Mouse (Mus musculus) gastrocnemius, adult 2 months (tissue): ENCODE measurements around the gene Iffo2. TPM values are rescaled to one million over a fixed set of nuclear protein-coding genes. Genes with fewer than 3 reads are reported as not detected.
A peak's percentile ranks its signal among the peaks of the same experiment; 100 is the strongest.

Experiments
- DNase-seq: peaks from one replicate; pipeline ENCODE4 v3.0.0; 2022
- H3K27ac ChIP-seq: fragments of 200-600 bp; 2 replicates; pipeline ENCODE4 v1.8.1; 2022; ENCODE audit warnings: mild to moderate bottlenecking
- H3K4me3 ChIP-seq: fragments of 200-600 bp; 2 replicates; pipeline ENCODE4 v1.8.1; 2022; ENCODE audit warnings: mild to moderate bottlenecking, moderate library complexity
- CTCF ChIP-seq: fragments of 200-600 bp; IDR thresholded peaks from 2 replicates; pipeline ENCODE4 v1.8.1; 2022; ENCODE audit warnings: antibody characterized with exemption, mild to moderate bottlenecking, moderate library complexity
- intact Hi-C: fragments of 180-260 bp; cut with DNase I; formaldehyde crosslinking; loops from one replicate; pipeline ENCODE4 v1.15.1; 2025
- total RNA-seq, 2 experiments: library from RNA; stranded (reverse); gene quantifications; 2 replicates each; pipeline ENCODE4 v1.2.3; 2021

Iffo2 gene
- total RNA-seq, 2 experiments from 2014 or later: 2.1 to 2.5 TPM

DNA sequence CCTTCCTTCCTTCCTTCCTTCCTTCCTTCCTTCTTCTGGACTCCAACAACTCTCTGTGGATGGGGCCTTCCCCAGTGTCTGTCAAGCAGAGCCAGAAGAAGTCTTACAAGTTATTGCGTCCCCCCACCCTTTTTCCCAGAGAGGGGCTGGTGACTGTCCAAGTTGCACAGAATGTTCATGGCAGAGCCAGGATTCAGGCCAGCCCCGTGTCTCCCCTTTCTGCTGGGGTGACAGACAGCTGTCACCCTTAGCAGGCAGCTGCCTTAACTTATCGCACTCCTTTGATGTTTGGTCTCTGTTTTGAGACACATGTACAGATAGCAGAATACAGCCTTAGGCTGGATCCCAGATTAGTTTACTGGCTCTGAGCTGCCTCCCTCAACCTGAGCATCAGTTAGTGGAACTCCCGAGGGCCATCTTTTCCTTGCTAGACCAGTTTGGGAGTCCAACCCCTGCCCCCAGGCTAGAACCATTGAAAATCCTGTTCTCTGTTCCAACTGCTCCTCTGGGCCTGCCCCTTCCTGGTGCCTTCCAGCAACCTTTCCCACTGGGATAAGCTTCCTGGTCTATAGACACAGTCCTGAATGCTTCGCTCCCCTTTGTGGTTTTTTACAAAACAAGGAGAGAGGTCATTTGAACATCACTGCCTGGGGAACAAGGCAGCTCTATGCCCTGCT lies 59.1 kb downstream of the Iffo2 start:
- intact Hi-C loops: no loop called here

DNA sequence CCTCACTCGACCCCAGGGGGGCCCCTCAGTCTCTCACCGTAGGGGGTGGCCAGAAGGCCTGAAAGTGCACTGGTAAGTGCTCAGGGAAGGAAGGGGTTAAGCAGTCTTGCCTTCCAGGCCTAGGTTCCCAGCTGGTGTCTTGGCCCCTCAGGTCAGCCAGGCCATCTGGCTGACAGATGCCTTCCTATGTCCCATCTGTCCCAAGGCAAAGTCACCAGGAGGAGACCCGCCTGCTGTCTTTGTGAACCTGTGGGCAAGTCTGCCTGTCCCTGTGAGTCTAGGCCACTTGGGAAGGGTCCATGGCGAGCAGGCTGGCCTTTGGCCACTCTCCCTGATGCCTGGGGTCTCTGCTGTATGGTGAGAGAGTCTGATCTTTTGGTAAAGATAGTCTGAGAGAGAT lies 60.1 kb downstream of the Iffo2 start:
- TF ChIP-seq CTCF: no peak
- DNase-seq: peak; percentile 14
- peak overlapping the region; percentile 31 for H3K27ac ChIP-seq
- intact Hi-C loops: no loop called here
- H3K4me3 ChIP-seq: no peak overlapping the region

More for the DNA sequence above, 59.1 kb downstream of the Iffo2 start:
- TF ChIP-seq CTCF: no peak
- DNase-seq: no peak
- peak overlapping the region; percentile 31 for H3K27ac ChIP-seq
- H3K4me3 ChIP-seq: no peak overlapping the region

DNA sequence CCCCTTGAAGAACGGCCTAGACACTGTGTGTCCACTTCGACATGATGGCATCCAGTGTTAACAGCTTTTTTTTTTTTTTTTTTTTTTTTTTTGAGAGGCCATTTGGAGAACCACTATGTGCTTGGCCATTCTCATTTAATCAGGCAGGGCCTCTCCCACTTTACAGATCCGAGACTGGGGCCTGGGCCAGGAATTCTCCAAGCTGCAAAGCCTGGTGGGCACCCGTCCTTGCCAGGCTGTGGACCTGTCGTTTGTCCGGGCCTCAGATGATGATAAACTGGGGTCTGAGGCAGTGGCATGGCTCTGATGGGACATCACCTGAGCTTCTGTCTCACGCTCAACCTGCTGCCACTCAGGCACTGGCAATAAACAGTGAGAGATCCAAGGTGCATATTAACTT lies 62.5 kb downstream of the Iffo2 start:
- intact Hi-C loops: no loop called here
- no peak overlapping the region for H3K4me3 ChIP-seq
- TF ChIP-seq CTCF: no peak
- no peak for DNase-seq
- peak overlapping the region; percentile 79 for H3K27ac ChIP-seq

DNA sequence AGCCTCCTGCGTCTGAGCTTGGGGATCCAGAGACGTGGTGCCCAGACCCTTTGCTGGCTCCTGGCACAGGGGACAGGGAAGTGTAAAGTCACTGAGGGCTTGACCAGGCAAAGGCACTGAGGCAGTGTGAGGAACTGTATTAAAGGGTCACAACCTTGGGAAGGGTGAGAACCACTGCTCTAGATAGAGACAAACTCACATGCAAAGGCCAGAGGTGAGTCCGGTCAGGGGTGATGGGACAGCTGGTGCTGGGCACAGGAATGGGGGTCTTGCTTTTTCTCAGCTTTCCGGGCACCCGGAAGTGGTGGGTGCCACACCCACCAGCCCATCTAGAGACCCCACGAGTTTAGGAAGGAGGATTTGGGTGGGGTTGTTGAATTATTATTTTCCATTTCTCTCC lies 63.0 kb downstream of the Iffo2 start:
- peak overlapping the region; percentile 79 for H3K27ac ChIP-seq
- intact Hi-C loops: no loop called here

DNA sequence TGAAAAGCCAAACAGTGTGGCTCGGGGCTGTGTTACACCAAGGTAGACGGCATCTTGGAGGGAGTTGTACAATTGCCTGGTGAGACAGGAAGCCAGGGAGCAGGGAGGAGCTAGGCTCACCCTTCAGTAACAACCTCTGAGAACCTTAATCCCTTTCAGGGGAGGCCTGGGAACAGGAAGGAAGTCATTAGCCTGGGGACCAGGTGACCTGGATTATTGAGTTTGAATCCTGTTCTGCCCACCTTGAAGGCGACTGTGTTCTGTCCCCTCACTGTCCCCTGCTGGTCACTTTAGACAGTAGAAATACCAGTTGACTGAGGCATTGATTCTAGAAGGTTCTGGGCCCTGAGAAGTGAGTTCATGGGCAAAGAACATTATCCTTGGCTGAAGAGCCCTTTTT lies 63.7 kb downstream of the Iffo2 start:
- intact Hi-C loops: no loop called here

More for the DNA sequence above, 63.0 kb downstream of the Iffo2 start:
- 0 out of 2 replicates have a peak overlapping the region, but pooled peaks have one; percentile 9 for H3K4me3 ChIP-seq
- TF ChIP-seq CTCF: no peak
- DNase-seq: no peak

DNA sequence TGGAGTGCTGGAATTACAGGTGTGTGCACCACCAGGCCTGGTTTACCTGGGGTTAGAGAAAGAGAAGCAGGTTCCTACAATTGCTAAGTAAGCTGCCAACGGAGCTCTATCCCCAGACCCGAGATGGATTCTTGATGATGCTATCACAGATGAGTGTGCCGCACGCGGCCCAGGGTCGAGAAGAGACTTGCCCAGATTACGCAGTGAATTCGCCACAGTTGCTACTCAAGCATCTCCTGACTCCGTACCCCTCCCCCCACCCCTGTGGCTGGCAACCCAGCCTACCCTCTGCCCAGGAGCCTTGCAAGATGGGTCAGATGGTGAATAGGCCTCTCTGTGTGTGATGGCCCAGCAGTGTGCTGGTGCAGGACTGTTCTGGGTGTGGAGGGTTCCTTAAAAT lies 66.4 kb downstream of the Iffo2 start:
- DNase-seq: no peak
- TF ChIP-seq CTCF: no peak
- Histone ChIP-seq H3K27ac (peak overlapping the region; percentile 82), H3K4me3 (no peak overlapping the region)
- intact Hi-C loops: no loop called here

More for the DNA sequence above, 63.7 kb downstream of the Iffo2 start:
- peak overlapping the region; percentile 30; the same call in 1 of the 2 replicates for H3K4me3 ChIP-seq
- H3K27ac ChIP-seq: peak overlapping the region; percentile 79
- TF ChIP-seq CTCF: peak; percentile 52
- DNase-seq: no peak

DNA sequence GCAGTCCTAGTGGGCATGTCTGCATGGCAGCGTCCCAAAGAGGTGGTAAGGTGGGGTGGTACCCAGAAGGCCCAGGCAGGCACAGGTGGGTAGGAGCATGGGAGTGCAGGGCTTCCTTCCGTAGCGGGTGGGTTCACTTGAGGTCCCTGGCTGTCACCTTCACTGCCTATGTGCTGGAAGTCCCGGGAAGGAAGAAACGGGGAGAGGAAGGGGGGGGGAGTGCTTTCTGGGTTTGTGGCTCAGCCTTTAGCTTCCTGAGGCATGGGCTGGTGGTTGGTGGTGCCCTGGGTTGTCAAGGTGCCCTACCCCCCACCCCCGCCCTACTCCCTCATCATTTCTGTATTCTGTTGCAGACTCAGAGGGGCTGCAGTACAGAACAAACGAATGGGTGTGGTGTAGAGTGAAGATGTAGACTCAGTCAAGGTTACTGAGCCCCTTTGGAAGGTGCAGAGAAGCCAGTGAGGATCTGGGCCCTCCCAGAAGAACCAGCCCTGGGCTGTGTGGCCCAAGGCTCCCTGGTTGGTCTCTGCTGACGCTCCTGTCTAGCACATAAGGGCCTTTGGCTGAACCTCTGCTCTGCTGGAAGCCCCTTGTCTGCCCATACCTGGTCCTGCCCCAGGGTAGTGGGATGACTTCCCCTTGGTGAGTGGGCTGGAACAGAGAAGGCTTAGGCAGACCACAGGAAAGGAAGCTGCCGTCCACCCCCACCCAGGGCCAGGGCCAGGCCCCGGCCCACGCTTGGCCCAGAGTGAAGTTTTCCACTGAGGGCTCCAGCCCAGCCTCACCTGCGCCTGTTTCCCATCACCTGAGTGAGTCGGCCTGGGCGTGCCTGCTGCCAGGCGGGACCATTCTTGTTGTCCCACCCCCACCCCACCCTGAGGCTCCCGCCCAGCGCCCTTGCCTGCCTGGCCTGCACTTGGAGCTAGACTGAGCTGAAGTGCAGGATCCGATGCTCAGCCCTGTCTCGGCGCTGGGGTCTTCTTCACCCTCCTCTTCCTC lies 67.2 kb downstream of the Iffo2 start:
- intact Hi-C loops: no loop called here
- peak overlapping the region; percentile 65 for H3K4me3 ChIP-seq
- no peak for DNase-seq
- H3K27ac ChIP-seq: peak overlapping the region; percentile 82
- TF ChIP-seq CTCF: no peak

DNA sequence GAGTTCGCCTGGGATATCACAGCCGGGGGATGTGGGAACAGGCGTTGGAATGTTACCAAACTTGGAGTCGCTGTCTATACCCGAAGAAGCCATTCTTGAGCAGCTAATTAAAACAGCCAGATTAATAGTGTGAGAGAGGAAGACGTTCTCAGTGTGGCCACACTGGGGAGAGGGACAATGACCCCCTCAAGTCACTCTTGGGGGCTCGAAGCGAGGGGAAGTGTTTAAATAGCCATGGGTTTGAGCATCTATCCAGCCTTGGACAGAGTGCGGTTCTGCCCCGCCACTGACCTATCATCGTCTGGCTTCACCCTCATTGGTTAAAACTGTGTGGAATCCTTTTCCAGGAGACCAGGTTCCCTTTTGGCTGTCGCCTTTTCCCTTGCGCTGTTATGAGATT lies 68.0 kb downstream of the Iffo2 start:
- TF ChIP-seq CTCF: no peak
- Histone ChIP-seq H3K27ac (peak overlapping the region; percentile 82), H3K4me3 (peak overlapping the region; percentile 65)
- no peak for DNase-seq
- intact Hi-C loops: no loop called here

DNA sequence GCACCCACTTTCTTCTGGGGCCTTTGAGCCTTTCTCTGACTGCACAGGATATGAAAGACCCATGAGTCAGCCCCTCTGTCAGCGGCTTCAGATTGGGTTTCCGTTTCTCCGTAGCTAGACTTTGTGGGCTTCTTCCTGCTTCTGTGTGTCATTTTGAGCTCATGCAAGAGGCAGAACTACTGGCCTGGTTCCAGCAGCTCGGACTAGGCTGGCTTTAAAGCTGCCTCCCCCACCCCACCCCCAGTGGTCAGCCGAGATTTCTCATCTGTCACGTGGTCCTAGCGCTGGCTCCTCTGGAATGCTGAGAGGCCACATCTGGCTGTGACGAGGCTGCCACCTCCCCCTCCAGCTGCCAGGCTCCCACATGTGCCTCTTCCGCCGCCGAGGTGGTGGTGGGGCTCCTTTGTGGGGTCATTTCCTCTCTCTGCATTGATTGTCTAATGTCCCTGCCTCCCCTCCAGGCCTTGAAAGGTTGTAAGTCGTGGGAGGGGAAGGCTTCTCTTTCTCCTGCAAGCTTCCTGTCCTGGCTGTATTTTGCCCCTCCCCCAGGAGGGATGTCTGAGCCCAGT lies 68.7 kb downstream of the Iffo2 start:
- Histone ChIP-seq H3K4me3 (peak overlapping the region; percentile 65), H3K27ac (peak overlapping the region; percentile 82)
- intact Hi-C loops: no loop called here
- DNase-seq: peak; percentile 88
- TF ChIP-seq CTCF: 0 out of 2 replicates have a peak, but pooled peaks have one; percentile 3

DNA sequence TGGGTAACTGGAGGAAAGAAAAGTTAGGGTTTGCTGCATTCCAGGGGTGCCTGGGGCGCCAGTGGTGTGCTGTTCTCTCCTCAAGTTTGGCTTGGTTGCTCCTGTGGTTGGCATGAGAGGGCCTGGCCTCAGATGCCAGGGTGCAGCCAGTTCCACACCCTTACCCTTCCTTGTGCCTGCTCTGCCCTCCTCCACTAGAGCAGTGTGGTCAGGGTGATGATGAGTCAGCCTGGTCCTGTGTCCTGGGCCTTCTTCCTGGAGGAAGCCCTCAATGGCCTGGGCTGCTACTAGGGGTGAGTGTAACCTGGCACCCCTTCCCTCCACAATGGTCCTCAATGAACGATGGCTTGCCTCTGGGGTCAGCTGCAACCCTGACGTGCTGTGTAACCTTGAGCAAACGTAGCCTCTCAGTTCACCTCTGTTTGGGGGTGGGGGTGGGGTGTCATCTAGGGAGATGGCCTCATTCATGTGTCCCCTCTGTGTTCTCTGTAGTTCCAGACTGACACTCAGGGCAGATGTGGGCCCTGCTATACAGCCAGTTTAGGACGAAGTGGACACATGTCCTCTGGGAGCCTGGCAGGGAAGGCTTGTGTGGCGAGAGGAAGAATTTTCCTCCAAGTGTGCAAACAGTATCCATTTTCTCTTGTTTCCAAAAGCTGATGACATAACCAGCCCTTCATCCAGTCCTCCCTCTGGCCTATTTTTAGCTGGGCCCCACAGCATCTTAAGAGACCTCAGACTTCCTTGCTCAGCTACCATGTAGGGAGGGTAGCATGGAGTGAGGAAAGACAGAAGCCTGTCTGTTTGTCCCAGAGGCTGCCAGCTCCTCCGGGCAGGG lies 71.4 kb downstream of the Iffo2 start:
- TF ChIP-seq CTCF: no peak
- Histone ChIP-seq H3K27ac (peak overlapping the region; percentile 82), H3K4me3 (peak overlapping the region; percentile 33)
- no peak for DNase-seq
- intact Hi-C loops: no loop called here

DNA sequence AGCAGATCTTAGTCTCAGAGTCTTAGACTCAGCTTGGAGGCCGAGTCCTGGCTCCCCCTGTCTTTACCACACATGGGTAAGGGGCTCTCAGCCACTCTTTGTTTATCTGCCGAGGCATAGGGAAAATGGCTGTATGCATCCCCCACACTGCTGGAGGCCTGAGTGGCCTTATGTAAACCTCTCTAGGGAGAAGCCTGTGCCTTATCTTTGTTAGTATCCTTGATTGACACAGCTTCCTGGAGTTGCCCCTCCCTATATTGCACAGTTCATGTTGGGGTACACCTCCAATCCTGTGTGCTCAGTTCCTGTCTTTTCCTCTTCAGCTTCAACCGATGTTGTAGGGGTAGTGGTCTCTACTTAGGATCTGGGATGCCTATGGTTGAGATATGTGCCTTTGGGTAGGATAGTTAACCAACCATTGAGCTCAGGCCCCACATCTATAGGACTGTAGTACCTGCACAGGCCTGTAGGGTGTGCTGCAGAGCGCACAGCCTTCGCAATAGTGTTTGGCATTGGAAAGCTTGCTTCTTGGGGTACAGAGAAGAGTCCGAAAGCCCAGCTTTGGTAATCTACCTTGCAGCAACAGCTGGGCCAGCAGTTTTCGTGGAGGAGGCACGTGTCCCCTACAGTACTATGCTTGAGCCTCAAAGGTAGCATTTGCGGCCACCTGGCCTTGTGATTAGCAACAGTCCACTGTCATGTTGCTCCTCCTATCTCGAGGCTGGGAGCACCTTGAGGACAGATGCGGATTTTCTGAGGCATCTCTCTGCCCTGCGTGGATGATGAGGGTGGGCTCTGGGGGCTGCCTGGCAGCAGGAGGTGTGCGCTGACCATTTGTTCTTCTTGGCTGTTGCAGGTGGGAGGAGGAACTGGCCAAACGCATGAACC lies 72.3 kb downstream of the Iffo2 start, which contains the start of gene Gm21969:
Gm21969 (plus strand) TSS at position 830 of the 888 bp plus-strand sequence.
- H3K4me3 ChIP-seq: peak within 1 kb of the TSS; percentile 33
- intact Hi-C loops: no loop called here
- peak; percentile 93 for TF ChIP-seq CTCF
- DNase-seq: peak; percentile 59
- H3K27ac ChIP-seq: peak within 1 kb of the TSS; percentile 82
